Mouse (Mus musculus) macrophage (primary cell): ENCODE measurements around the gene BC030499. TPM values are rescaled to one million over a fixed set of nuclear protein-coding genes. Genes with fewer than 3 reads are reported as not detected.

Experiments
- polyA plus RNA-seq: library from polyadenylated mRNA; stranded (reverse); fragments of 250-400 nt; gene quantifications from 3 replicates; pipeline ENCODE4 v1.2.4, GENCODE M21; 2018; ENCODE audit warnings: inconsistent platforms

BC030499 gene
- polyA plus RNA-seq, 1 experiment from 2014 or later: 0.32 TPM

Other genes with a start within 250 kb of the BC030499 start
- 8.4 to 13.2 TPM (median 12.4 TPM) in 3 replicates for gene Eral1, start 210.5 kb upstream of the BC030499 start, polyA plus RNA-seq
- gene Fam222b, start 196.2 kb upstream of the BC030499 start, polyA plus RNA-seq: 10.7 to 14.6 TPM (median 14.0 TPM) in 3 replicates
- gene Traf4, start 125.3 kb upstream of the BC030499 start, polyA plus RNA-seq: 0.32 to 0.47 TPM (median 0.40 TPM) in 3 replicates
- gene Nek8, start 114.2 kb upstream of the BC030499 start, polyA plus RNA-seq: 0.89 to 2.2 TPM (median 1.7 TPM) in 3 replicates
- 0.76 to 1.4 TPM (median 1.1 TPM) in 3 replicates for gene Tlcd1, start 114.1 kb upstream of the BC030499 start, polyA plus RNA-seq
- gene Rpl23a, start 107.3 kb upstream of the BC030499 start, polyA plus RNA-seq: 1,342 to 2,240 TPM (median 1,907 TPM) in 3 replicates
- gene Rab34, start 102.4 kb upstream of the BC030499 start, polyA plus RNA-seq: 8.9 to 23.0 TPM (median 16.1 TPM) in 3 replicates
- 0.16 to 0.43 TPM in 2 of 3 replicates, not detected in the other for gene Proca1, start 97.4 kb upstream of the BC030499 start, polyA plus RNA-seq
- gene Sdf2, start 45.1 kb upstream of the BC030499 start, polyA plus RNA-seq: 54.6 to 89.4 TPM (median 68.8 TPM) in 3 replicates
- gene Supt6, start 44.9 kb upstream of the BC030499 start, polyA plus RNA-seq: 35.9 to 79.5 TPM (median 42.0 TPM) in 3 replicates
- gene 2610507B11Rik, start 29.1 kb upstream of the BC030499 start, polyA plus RNA-seq: 144 to 210 TPM (median 148 TPM) in 3 replicates
- 0.66 to 3.3 TPM (median 2.6 TPM) in 3 replicates for gene Spag5, start 10.7 kb downstream of the BC030499 start, polyA plus RNA-seq
- 6.8 to 30.2 TPM (median 7.3 TPM) in 3 replicates for gene Aldoc, start 32.1 kb downstream of the BC030499 start, polyA plus RNA-seq
- 66.8 to 71.6 TPM (median 67.7 TPM) in 3 replicates for gene Pigs, start 37.6 kb downstream of the BC030499 start, polyA plus RNA-seq
- 21.6 to 57.5 TPM (median 31.3 TPM) in 3 replicates for gene Unc119, start 52.6 kb downstream of the BC030499 start, polyA plus RNA-seq
- not detected in 3 replicates for gene Foxn1, start 95.7 kb downstream of the BC030499 start, polyA plus RNA-seq
- gene Slc13a2, start 131.4 kb downstream of the BC030499 start, polyA plus RNA-seq: 0.20 to 0.62 TPM (median 0.36 TPM) in 3 replicates
- gene Slc46a1, start 174.9 kb downstream of the BC030499 start, polyA plus RNA-seq: 5.8 to 11.1 TPM (median 6.3 TPM) in 3 replicates
- gene Sarm1, start 206.9 kb downstream of the BC030499 start, polyA plus RNA-seq: 0.04 to 0.16 TPM (median 0.12 TPM) in 3 replicates
- gene Vtn, start 208.2 kb downstream of the BC030499 start, polyA plus RNA-seq: not detected in 3 replicates
- gene Sebox, start 212.6 kb downstream of the BC030499 start, polyA plus RNA-seq: not detected in 3 replicates
- 25.0 to 37.9 TPM (median 35.3 TPM) in 3 replicates for gene Tmem199, start 221.3 kb downstream of the BC030499 start, polyA plus RNA-seq
- 31.1 to 47.7 TPM (median 32.4 TPM) in 3 replicates for gene Poldip2, start 221.4 kb downstream of the BC030499 start, polyA plus RNA-seq
- gene Tnfaip1, start 245.5 kb downstream of the BC030499 start, polyA plus RNA-seq: 24.7 to 34.4 TPM (median 28.0 TPM) in 3 replicates
- gene Ift20, start 245.5 kb downstream of the BC030499 start, polyA plus RNA-seq: 49.9 to 68.6 TPM (median 62.9 TPM) in 3 replicates